Mouse (Mus musculus) splenic B cell, adult 2 months (primary cell): ENCODE results near the gene Lad1.

Source experiments
- DNase-seq: peaks from one replicate; pipeline ENCODE4 v3.0.0-alpha.2; 2011; ENCODE audit warnings: low read depth, low spot score
- H3K27me3 ChIP-seq: 2 replicates; pipeline ENCODE4 v1.6.1; 2012; ENCODE audit warnings: mild to moderate bottlenecking, low read length, moderate library complexity, mixed read lengths; ENCODE audit not compliant: control insufficient read depth, poor library complexity, insufficient read depth, severe bottlenecking
- H3K36me3 ChIP-seq: 2 replicates; pipeline ENCODE4 v1.6.1; 2012; ENCODE audit warnings: mild to moderate bottlenecking, low read length, moderate library complexity, mixed read lengths; ENCODE audit not compliant: control insufficient read depth, poor library complexity, insufficient read depth, severe bottlenecking

The Lad1 gene

GRCm38 (mm10) chr1:135793370-135794215 lies 24.8 kb upstream of the Lad1 start:
- DNase-seq: peak; percentile 46
- H3K36me3 ChIP-seq: no peaks in the 10 kb centered on the region
- no peaks in the 10 kb centered on the region for H3K27me3 ChIP-seq

GRCm38 (mm10) chr1:135794216-135795134 lies 23.9 kb upstream of the Lad1 start:
- no peak for DNase-seq
- H3K27me3 ChIP-seq: no peaks in the 10 kb centered on the region

GRCm38 (mm10) chr1:135798492-135798891 lies 19.9 kb upstream of the Lad1 start:
- Histone ChIP-seq H3K27me3 (no peaks in the 10 kb centered on the region), H3K36me3 (no peaks in the 10 kb centered on the region)
- no peak for DNase-seq

More at GRCm38 (mm10) chr1:135794216-135795134, 23.9 kb upstream of the Lad1 start:
- no peaks in the 10 kb centered on the region for H3K36me3 ChIP-seq

- no peak for DNase-seq
- Histone ChIP-seq H3K27me3 (no peaks in the 10 kb centered on the region), H3K36me3 (no peaks in the 10 kb centered on the region)
These were observed 19.2 kb upstream of the Lad1 start for GRCm38 (mm10) chr1:135799109-135799627.

- DNase-seq: no peak
These were observed 18.0 kb upstream of the Lad1 start for GRCm38 (mm10) chr1:135800192-135800950.

GRCm38 (mm10) chr1:135807546-135807945 lies 10.9 kb upstream of the Lad1 start:
- DNase-seq: no peak
- no peaks in the 10 kb centered on the region for H3K27me3 ChIP-seq
- no peaks in the 10 kb centered on the region for H3K36me3 ChIP-seq

More at GRCm38 (mm10) chr1:135800192-135800950, 18.0 kb upstream of the Lad1 start:
- Histone ChIP-seq H3K27me3 (no peaks in the 10 kb centered on the region), H3K36me3 (no peaks in the 10 kb centered on the region)

- Histone ChIP-seq H3K27me3 (no peaks in the 10 kb centered on the region), H3K36me3 (no peaks in the 10 kb centered on the region)
- no peak for DNase-seq
These were observed 8.2 kb upstream of the Lad1 start for GRCm38 (mm10) chr1:135810180-135810579.

- DNase-seq: peak; percentile 80
- H3K36me3 ChIP-seq: no peaks in the 10 kb centered on the region
- H3K27me3 ChIP-seq: no peaks in the 10 kb centered on the region
These were observed 7.3 kb upstream of the Lad1 start for GRCm38 (mm10) chr1:135811016-135811646.

- no peak for DNase-seq
- H3K36me3 ChIP-seq: no peaks in the 10 kb centered on the region
These were observed 6.2 kb upstream of the Lad1 start for GRCm38 (mm10) chr1:135812205-135812604.

GRCm38 (mm10) chr1:135812618-135813017 lies 5.8 kb upstream of the Lad1 start:
- Histone ChIP-seq H3K36me3 (no peaks in the 10 kb centered on the region), H3K27me3 (no peaks in the 10 kb centered on the region)
- no peak for DNase-seq

More at GRCm38 (mm10) chr1:135812205-135812604, 6.2 kb upstream of the Lad1 start:
- no peaks in the 10 kb centered on the region for H3K27me3 ChIP-seq

- H3K27me3 ChIP-seq: no peaks in the 10 kb centered on the region
- no peak for DNase-seq
- H3K36me3 ChIP-seq: no peaks in the 10 kb centered on the region
These were observed 5.3 kb upstream of the Lad1 start for GRCm38 (mm10) chr1:135813071-135813470.

GRCm38 (mm10) chr1:135813687-135814395 lies 4.6 kb upstream of the Lad1 start:
- Histone ChIP-seq H3K36me3 (no peaks in the 10 kb centered on the region), H3K27me3 (no peaks in the 10 kb centered on the region)
- DNase-seq: no peak

- H3K27me3 ChIP-seq: no peaks in the 10 kb centered on the region
- no peaks in the 10 kb centered on the region for H3K36me3 ChIP-seq
- DNase-seq: no peak
These were observed 3.9 kb upstream of the Lad1 start for GRCm38 (mm10) chr1:135814531-135814930.
